Comparison of ENCODE assay signal across 17 mouse cellular contexts in the genomic region with DNA sequence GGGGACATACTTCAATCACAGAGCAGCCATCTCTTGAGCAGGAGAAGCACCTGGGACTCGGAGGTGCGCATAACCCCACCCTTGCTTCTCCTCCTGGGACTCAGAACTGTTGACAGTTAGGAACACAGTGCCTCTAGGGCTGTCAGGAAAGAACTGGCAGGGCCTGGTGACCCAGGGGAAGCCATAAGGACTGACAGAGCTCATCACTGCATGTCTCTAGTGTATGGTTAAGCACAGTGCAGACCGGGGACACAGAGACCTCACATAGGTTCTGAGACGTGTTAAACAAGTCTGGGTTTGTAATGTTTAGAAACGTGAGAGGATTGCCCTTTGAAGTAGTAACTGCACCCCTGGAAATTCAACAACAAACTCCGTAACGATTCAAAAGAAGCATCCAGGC. TPM values are rescaled to one million over a fixed set of nuclear protein-coding genes. Genes with fewer than 3 reads are reported as not detected.
A peak's percentile ranks its signal among the peaks of the same experiment; 100 is the strongest.
DNase-seq lines count a peak whose midpoint lies in the region; ATAC-seq and TF ChIP-seq lines count a peak whose summit lies in the region.
"Had no signal": no experiment of that assay in that cellular context is flagged by ENCODE, and none has a peak within 500 bp of the region (broad histone marks: within the 10 kb centered on the region; RNA-seq: fewer than 3 reads in every experiment).

No protein-coding gene starts in this region.

- H3K36me3 ChIP-seq in kidney, embryonic 15.5 days: no peaks in the 10 kb centered on the region
- no peaks in the 10 kb centered on the region for H3K36me3 ChIP-seq in lung, postnatal 0 days (ENCODE audit: insufficient read depth, low read length)
- H3K36me3 ChIP-seq in embryonic facial prominence, embryonic 15.5 days: no peaks in the 10 kb centered on the region
- H3K36me3 ChIP-seq: G1E; hindbrain, embryonic 13.5 days; liver, embryonic 12.5 days had no signal

- DNase-seq in kidney, postnatal 25 days: no peak
- no peak for DNase-seq in lung, postnatal 0 days (ENCODE audit: low spot score)
- DNase-seq in lung, adult 18-20 months: no peak
- DNase-seq in left cerebral cortex, postnatal 36 days (ENCODE audit: low spot score in 2 of 2): no peak
- no peak for DNase-seq in neural tube, embryonic 10.5 days (ENCODE audit: extremely low spot score, low spot score)
- DNase-seq: gastrocnemius, postnatal 25 days; thymus, postnatal 25 days had no signal

- no peak overlapping the region for H3K4me2 ChIP-seq in kidney, embryonic 15.5 days
- H3K4me2 ChIP-seq in lung, postnatal 0 days (replicated peaks; ENCODE audit: low read depth, low read length): no peak overlapping the region
- H3K4me2 ChIP-seq in embryonic facial prominence, embryonic 15.5 days (replicated peaks): no peak overlapping the region
- H3K4me2 ChIP-seq: hindbrain, embryonic 13.5 days; liver, embryonic 12.5 days; lung, embryonic 14.5 days had no signal

- no peak for ATAC-seq in kidney, embryonic 15.5 days (replicated peaks; ENCODE audit: low FRiP score)
- peak; percentile 13; the same call in 1 of the 2 replicates for ATAC-seq in lung, postnatal 0 days
- peak; percentile 73; the same call in 1 of the 2 replicates for ATAC-seq in embryonic facial prominence, embryonic 15.5 days (ENCODE audit: insufficient number of reproducible peaks, low FRiP score, low TSS enrichment, low read depth)
- ATAC-seq: activated CD4-positive, CD25-positive, alpha-beta regulatory T cell, adult 4 months; inflammation-experienced regulatory T-cells, adult 6 months; liver, embryonic 12.5 days had no signal

- 51% methylated on average over 7 of the region's 7 CpGs for WGBS in kidney, embryonic 15.5 days
- 38% methylated on average over 7 of the region's 7 CpGs for WGBS in lung, postnatal 0 days
- WGBS in embryonic facial prominence, embryonic 15.5 days: 41% methylated on average over 7 of the region's 7 CpGs

- 0 out of 2 replicates have a peak overlapping the region, but pooled peaks have one; percentile 48 for H3K27ac ChIP-seq in kidney, embryonic 15.5 days
- H3K27ac ChIP-seq in lung, postnatal 0 days (ENCODE audit: low read length): no peak overlapping the region
- H3K27ac ChIP-seq in embryonic facial prominence, embryonic 15.5 days (replicated peaks): no peak overlapping the region; the same call in 1 of the 2 replicates
- H3K27ac ChIP-seq: hindbrain, embryonic 13.5 days; liver, embryonic 12.5 days had no signal

- intact Hi-C loops in left cerebral cortex, postnatal 36 days (cut with DNase I): no loop called here

- no peak for TF ChIP-seq CTCF in lung, postnatal 0 days (IDR thresholded peaks at IDR 0.05)

- H3K9me3 ChIP-seq in kidney, embryonic 15.5 days (replicated peaks): no peaks in the 10 kb centered on the region
- H3K9me3 ChIP-seq in lung, postnatal 0 days (ENCODE audit: low read length): no peaks in the 10 kb centered on the region
- H3K9me3 ChIP-seq in embryonic facial prominence, embryonic 15.5 days (replicated peaks): no peaks in the 10 kb centered on the region
- H3K9me3 ChIP-seq: forebrain, embryonic 10.5 days; G1E; hindbrain, embryonic 13.5 days; liver, embryonic 12.5 days; megakaryocyte, embryonic 14.5 days had no signal

- no peak for TF ChIP-seq EP300 in lung, postnatal 0 days (IDR thresholded peaks at IDR 0.05)

- peaks cover 51% of the 10 kb centered on the region for H3K4me1 ChIP-seq in kidney, embryonic 15.5 days
- H3K4me1 ChIP-seq in lung, postnatal 0 days (ENCODE audit: insufficient read depth, low read depth, low read length): peaks cover 8% of the 10 kb centered on the region
- H3K4me1 ChIP-seq in embryonic facial prominence, embryonic 15.5 days: peaks cover 45% of the 10 kb centered on the region

- H3K27me3 ChIP-seq in kidney, embryonic 15.5 days: no peaks in the 10 kb centered on the region
- H3K27me3 ChIP-seq in lung, postnatal 0 days (replicated peaks; ENCODE audit: insufficient read depth, low read length): no peaks in the 10 kb centered on the region
- no peaks in the 10 kb centered on the region for H3K27me3 ChIP-seq in embryonic facial prominence, embryonic 15.5 days
- H3K27me3 ChIP-seq: hindbrain, embryonic 13.5 days; liver, embryonic 12.5 days had no signal

- no peak overlapping the region for H3K9ac ChIP-seq in kidney, embryonic 15.5 days
- H3K9ac ChIP-seq in lung, postnatal 0 days (replicated peaks; ENCODE audit: low read depth): no peak overlapping the region
- no peak overlapping the region for H3K9ac ChIP-seq in embryonic facial prominence, embryonic 15.5 days
- H3K9ac ChIP-seq: hindbrain, embryonic 13.5 days; liver, embryonic 12.5 days; lung, embryonic 14.5 days had no signal

- H3K4me3 ChIP-seq in kidney, embryonic 15.5 days (replicated peaks): no peak overlapping the region
- H3K4me3 ChIP-seq in lung, postnatal 0 days (ENCODE audit: low read depth, low read length): no peak overlapping the region
- H3K4me3 ChIP-seq in embryonic facial prominence, embryonic 15.5 days (replicated peaks): no peak overlapping the region
- H3K4me3 ChIP-seq: forebrain, embryonic 10.5 days; hindbrain, embryonic 13.5 days; liver, embryonic 12.5 days; megakaryocyte, embryonic 14.5 days had no signal

RNA-seq across cellular contexts. Expression of a gene that starts 8.1 kb away (rescaled TPM):
- polyA plus RNA-seq in kidney, embryonic 15.5 days (2015; fragmentation: Nextera tagmentation; extraction: Ambion mirVana): 3.9 and 4.1 TPM in 2 replicates
- 3.5 TPM in 2 replicates for polyA plus RNA-seq in lung, postnatal 0 days (2015; fragmentation: Nextera tagmentation; extraction: Ambion mirVana)
- 2.9 and 3.4 TPM in 2 replicates for polyA plus RNA-seq in embryonic facial prominence, embryonic 15.5 days (2015; fragmentation: Nextera tagmentation; extraction: Ambion mirVana)
- 10 to 100 TPM; 79.5 to 82.1 TPM for total RNA-seq in left cerebral cortex, postnatal 36 days (2021)
- polyA plus RNA-seq: G1E had no signal

RNA-seq across cellular contexts. Expression of a gene that starts 48.3 kb away (rescaled TPM):
- 152 and 174 TPM in 2 replicates for polyA plus RNA-seq in kidney, embryonic 15.5 days (2015; fragmentation: Nextera tagmentation; extraction: Ambion mirVana)
- 98.3 and 117 TPM in 2 replicates for polyA plus RNA-seq in lung, postnatal 0 days (2015; fragmentation: Nextera tagmentation; extraction: Ambion mirVana)
- 175 and 176 TPM in 2 replicates for polyA plus RNA-seq in embryonic facial prominence, embryonic 15.5 days (2015; fragmentation: Nextera tagmentation; extraction: Ambion mirVana)
- 10 to 100 TPM; 11.9 to 12.1 TPM for total RNA-seq in left cerebral cortex, postnatal 36 days (2021)

RNA-seq across cellular contexts. Expression of a gene that starts 55.3 kb away (rescaled TPM):
- polyA plus RNA-seq in kidney, embryonic 15.5 days (2015; fragmentation: Nextera tagmentation; extraction: Ambion mirVana): 59.5 and 62.6 TPM in 2 replicates
- 39.4 and 44.9 TPM in 2 replicates for polyA plus RNA-seq in lung, postnatal 0 days (2015; fragmentation: Nextera tagmentation; extraction: Ambion mirVana)
- 63.0 and 66.3 TPM in 2 replicates for polyA plus RNA-seq in embryonic facial prominence, embryonic 15.5 days (2015; fragmentation: Nextera tagmentation; extraction: Ambion mirVana)
- 100 to 1,000 TPM; 276 to 310 TPM for total RNA-seq in left cerebral cortex, postnatal 36 days (2021)
